In genomic region chr6:13153888-13154697, GRCm38 (mm10) we compare ENCODE assay signal across 14 mouse cellular contexts.
DNase-seq lines count a peak whose midpoint lies in the region; ATAC-seq and TF ChIP-seq lines count a peak whose summit lies in the region.
"Had no signal": no experiment of that assay in that cellular context is flagged by ENCODE, and none has a peak within 500 bp of the region (broad histone marks: within the 10 kb centered on the region; RNA-seq: fewer than 3 reads in every experiment).

No protein-coding gene starts in this region.

- no peaks in the 10 kb centered on the region for H3K36me3 ChIP-seq in hindbrain, embryonic 11.5 days (ENCODE audit: control insufficient read depth, insufficient read depth, low read length)
- H3K36me3 ChIP-seq in hindbrain, embryonic 10.5 days: no peaks in the 10 kb centered on the region
- no peaks in the 10 kb centered on the region for H3K36me3 ChIP-seq in G1E (replicated peaks)
- no peaks in the 10 kb centered on the region for H3K36me3 ChIP-seq in forebrain, embryonic 14.5 days (ENCODE audit: control insufficient read depth, insufficient read depth, low read length)
- no peaks in the 10 kb centered on the region for H3K36me3 ChIP-seq in hindbrain, embryonic 16.5 days (ENCODE audit: control insufficient read depth, insufficient read depth, low read length)
- H3K36me3 ChIP-seq in heart, embryonic 11.5 days (ENCODE audit: control insufficient read depth, insufficient read depth, low read length): no peaks in the 10 kb centered on the region
- H3K36me3 ChIP-seq: heart, embryonic 13.5 days had no signal

- no peak overlapping the region for H3K4me3 ChIP-seq in hindbrain, embryonic 11.5 days (ENCODE audit: low read depth, low read length)
- H3K4me3 ChIP-seq in hindbrain, embryonic 10.5 days: no peak overlapping the region
- peak overlapping the region; percentile 40; the same call in 1 of the 2 replicates for H3K4me3 ChIP-seq in G1E (ENCODE audit: low read depth, low read length)
- H3K4me3 ChIP-seq in forebrain, embryonic 14.5 days (ENCODE audit: low read depth, low read length): no peak overlapping the region
- H3K4me3 ChIP-seq in hindbrain, embryonic 16.5 days (ENCODE audit: low read length): no peak overlapping the region
- H3K4me3 ChIP-seq in heart, embryonic 11.5 days (ENCODE audit: low read depth, low read length): no peak overlapping the region
- H3K4me3 ChIP-seq: heart, embryonic 13.5 days had no signal

- 94% methylated on average over 9 of the region's 9 CpGs for WGBS in hindbrain, embryonic 11.5 days
- 95% methylated on average over 9 of the region's 9 CpGs for WGBS in hindbrain, embryonic 10.5 days
- WGBS in forebrain, embryonic 14.5 days: 92% methylated on average over 9 of the region's 9 CpGs
- 94% methylated on average over 9 of the region's 9 CpGs for WGBS in hindbrain, embryonic 16.5 days
- WGBS in heart, embryonic 11.5 days (ENCODE audit: insufficient replicate concordance): 89% methylated on average over 9 of the region's 9 CpGs

- H3K9me3 ChIP-seq in hindbrain, embryonic 11.5 days (ENCODE audit: control insufficient read depth, low read length): no peaks in the 10 kb centered on the region; the same call in 1 of the 2 replicates
- peaks cover 7% of the 10 kb centered on the region; the same call in 1 of the 2 replicates for H3K9me3 ChIP-seq in hindbrain, embryonic 10.5 days
- H3K9me3 ChIP-seq in G1E (replicated peaks): peaks cover 7% of the 10 kb centered on the region
- no peaks in the 10 kb centered on the region for H3K9me3 ChIP-seq in forebrain, embryonic 14.5 days (replicated peaks; ENCODE audit: control insufficient read depth, low read length)
- no peaks in the 10 kb centered on the region for H3K9me3 ChIP-seq in hindbrain, embryonic 16.5 days (ENCODE audit: control insufficient read depth, low read length)
- peaks cover 5% of the 10 kb centered on the region; the same call in 1 of the 2 replicates for H3K9me3 ChIP-seq in heart, embryonic 11.5 days (replicated peaks; ENCODE audit: control insufficient read depth, low read length)

- H3K27me3 ChIP-seq in hindbrain, embryonic 11.5 days (ENCODE audit: control insufficient read depth, insufficient read depth, low read length): no peaks in the 10 kb centered on the region
- no peaks in the 10 kb centered on the region for H3K27me3 ChIP-seq in hindbrain, embryonic 10.5 days (ENCODE audit: insufficient read depth, poor library complexity, severe bottlenecking)
- H3K27me3 ChIP-seq in G1E (ENCODE audit: insufficient read depth, low read length): peaks cover 6% of the 10 kb centered on the region; the same call in 1 of the 2 replicates
- H3K27me3 ChIP-seq in forebrain, embryonic 14.5 days (replicated peaks; ENCODE audit: control insufficient read depth, insufficient read depth, low read length): no peaks in the 10 kb centered on the region
- H3K27me3 ChIP-seq in hindbrain, embryonic 16.5 days (replicated peaks; ENCODE audit: control insufficient read depth, insufficient read depth, low read length): no peaks in the 10 kb centered on the region
- H3K27me3 ChIP-seq in heart, embryonic 11.5 days (ENCODE audit: control insufficient read depth, insufficient read depth, low read length): no peaks in the 10 kb centered on the region
- H3K27me3 ChIP-seq: heart, embryonic 13.5 days had no signal

- no peak for TF ChIP-seq CTCF in G1E (IDR thresholded peaks at IDR 0.05; ENCODE audit: low read depth, low read length)

- H3K27ac ChIP-seq in hindbrain, embryonic 11.5 days (ENCODE audit: low read depth, low read length): no peak overlapping the region
- no peak overlapping the region for H3K27ac ChIP-seq in hindbrain, embryonic 10.5 days
- no peak overlapping the region for H3K27ac ChIP-seq in forebrain, embryonic 14.5 days (ENCODE audit: low read depth, low read length)
- no peak overlapping the region for H3K27ac ChIP-seq in hindbrain, embryonic 16.5 days (ENCODE audit: low read depth, low read length)
- H3K27ac ChIP-seq in heart, embryonic 11.5 days (ENCODE audit: low read depth, low read length): no peak overlapping the region
- H3K27ac ChIP-seq: heart, embryonic 13.5 days had no signal

- no peak overlapping the region for H3K9ac ChIP-seq in hindbrain, embryonic 11.5 days (ENCODE audit: low read depth, low read length)
- no peak overlapping the region for H3K9ac ChIP-seq in forebrain, embryonic 14.5 days (ENCODE audit: low read length)
- H3K9ac ChIP-seq in hindbrain, embryonic 16.5 days (ENCODE audit: low read depth, low read length): no peak overlapping the region
- no peak overlapping the region for H3K9ac ChIP-seq in heart, embryonic 11.5 days (ENCODE audit: low read depth, low read length)
- H3K9ac ChIP-seq: heart, embryonic 13.5 days had no signal

- ATAC-seq in hindbrain, embryonic 11.5 days (ENCODE audit: low FRiP score): peak; percentile 12; the same call in 1 of the 2 replicates
- ATAC-seq in G1E (ENCODE audit: extremely low read depth, insufficient number of reproducible peaks, low FRiP score, poor library complexity, severe bottlenecking): no peak; the same call in 1 of the 2 replicates
- ATAC-seq in forebrain, embryonic 14.5 days: 0 out of 2 replicates have a peak, but pooled peaks have one; percentile 29
- ATAC-seq in hindbrain, embryonic 16.5 days: peak; percentile 27; the same call in 1 of the 2 replicates
- ATAC-seq in heart, embryonic 11.5 days (replicated peaks; ENCODE audit: insufficient number of reproducible peaks, low FRiP score, low TSS enrichment): no peak

- no peak for DNase-seq in hindbrain, embryonic 11.5 days (ENCODE audit: low spot score)
- DNase-seq in hindbrain, embryonic 10.5 days (ENCODE audit: low spot score): no peak
- no peak for DNase-seq in G1E (ENCODE audit: low spot score)
- DNase-seq in forebrain, embryonic 14.5 days (ENCODE audit: low spot score): no peak
- no peak for DNase-seq in lung, postnatal 10 days
- DNase-seq in cerebellum, adult 8-10 months: no peak
- DNase-seq: cerebellum, postnatal 36 days; gastrocnemius, postnatal 14 days; kidney, adult 2 months; lung, postnatal 36 days; right cerebral cortex, postnatal 14 days had no signal

- no peaks in the 10 kb centered on the region for H3K4me1 ChIP-seq in hindbrain, embryonic 11.5 days (replicated peaks; ENCODE audit: control insufficient read depth, insufficient read depth, low read length)
- no peaks in the 10 kb centered on the region for H3K4me1 ChIP-seq in hindbrain, embryonic 10.5 days (replicated peaks)
- peaks cover 2% of the 10 kb centered on the region; the same call in 1 of the 2 replicates for H3K4me1 ChIP-seq in G1E (ENCODE audit: insufficient read depth, low read depth, low read length)
- H3K4me1 ChIP-seq in forebrain, embryonic 14.5 days (ENCODE audit: control insufficient read depth, insufficient read depth, low read length): no peaks in the 10 kb centered on the region
- H3K4me1 ChIP-seq in hindbrain, embryonic 16.5 days (ENCODE audit: control insufficient read depth, insufficient read depth, low read depth, low read length): no peaks in the 10 kb centered on the region
- H3K4me1 ChIP-seq in heart, embryonic 11.5 days (ENCODE audit: control insufficient read depth, insufficient read depth, low read length): no peaks in the 10 kb centered on the region
- H3K4me1 ChIP-seq: heart, embryonic 13.5 days had no signal

- no peak overlapping the region for H3K4me2 ChIP-seq in hindbrain, embryonic 11.5 days (replicated peaks; ENCODE audit: low read depth, low read length)
- H3K4me2 ChIP-seq in forebrain, embryonic 14.5 days (ENCODE audit: low read length): no peak overlapping the region
- no peak overlapping the region for H3K4me2 ChIP-seq in hindbrain, embryonic 16.5 days (ENCODE audit: low read length)
- no peak overlapping the region for H3K4me2 ChIP-seq in heart, embryonic 11.5 days
- H3K4me2 ChIP-seq: heart, embryonic 13.5 days had no signal

Comparison
In these comparisons a context has a peak if more than half of its experiments do, and no peak if none do; other contexts are left out.
1. ATAC-seq: peak in hindbrain, embryonic 11.5 days (single experiment), forebrain, embryonic 14.5 days (single experiment) and hindbrain, embryonic 16.5 days (single experiment); none in G1E (single experiment) and heart, embryonic 11.5 days (single experiment).